Mouse (Mus musculus): Measurements from ENCODE around the gene Zscan26.
"Not testable (repeated sequence)": the region's sequence is repeated elsewhere in the genome, so short reads cannot be mapped to it uniquely, and the experiment has no call there.

The Zscan26 gene

GRCm38 (mm10) chr13:21453449-21453848, at the start of gene Zscan26:
Gene Zscan26 (minus strand): TSS chr13:21453730.
- DNase-seq (ENCODE audit: low spot score in 2 of 2): peak; percentile 10 to 59

- DNase-seq (ENCODE audit: low spot score in 2 of 2): no peak
Measured at GRCm38 (mm10) chr13:21502296-21502695, 48.8 kb upstream of the Zscan26 start.

GRCm38 (mm10) chr13:21501182-21501581, 47.7 kb upstream of the Zscan26 start, which contains the start of gene Gm11273:
Gene Gm11273 (minus strand): TSS chr13:21501418.
- DNase-seq (ENCODE audit: low spot score in 2 of 2): not testable (repeated sequence)

GRCm38 (mm10) chr13:21495080-21495479, 41.5 kb upstream of the Zscan26 start, which contains the start of gene AK157302:
Gene AK157302 (plus strand): TSS chr13:21495223.
- no peak for DNase-seq (ENCODE audit: low spot score in 2 of 2)

- DNase-seq (ENCODE audit: low spot score in 2 of 2): no peak
Measured at GRCm38 (mm10) chr13:21492847-21493246, 39.3 kb upstream of the Zscan26 start.

- no peak for DNase-seq (ENCODE audit: low spot score in 2 of 2)
Measured at GRCm38 (mm10) chr13:21486881-21487280, 33.4 kb upstream of the Zscan26 start.

- DNase-seq (ENCODE audit: low spot score in 2 of 2): not testable (repeated sequence)
Measured at GRCm38 (mm10) chr13:21478759-21479670, 25.5 kb upstream of the Zscan26 start, which contains the start of the genes Zkscan4 and Gm10065. Gene Zkscan4 (plus strand): TSS chr13:21478907. Gene Gm10065 (minus strand): TSS chr13:21479441.

GRCm38 (mm10) chr13:21472427-21472826, 18.9 kb upstream of the Zscan26 start:
- DNase-seq (ENCODE audit: low spot score in 2 of 2): no peak

- no peak for DNase-seq (ENCODE audit: low spot score in 2 of 2)
Measured at GRCm38 (mm10) chr13:21469097-21469496, 15.6 kb upstream of the Zscan26 start.

GRCm38 (mm10) chr13:21468061-21469019, 14.8 kb upstream of the Zscan26 start, which contains the start of gene Nkapl:
Gene Nkapl (minus strand): TSS chr13:21468509.
- peak in 1 of 2 experiments; percentile 10 for DNase-seq (ENCODE audit: low spot score in 2 of 2)

- no peak for DNase-seq (ENCODE audit: low spot score in 2 of 2)
Measured at GRCm38 (mm10) chr13:21467336-21467735, 13.8 kb upstream of the Zscan26 start.

- DNase-seq (ENCODE audit: low spot score in 2 of 2): not testable (repeated sequence)
Measured at GRCm38 (mm10) chr13:21462516-21462915, 9.0 kb upstream of the Zscan26 start.

GRCm38 (mm10) chr13:21456347-21456746, 2.8 kb upstream of the Zscan26 start:
- DNase-seq (ENCODE audit: low spot score in 2 of 2): no peak

- DNase-seq (ENCODE audit: low spot score in 2 of 2): no peak
Measured at GRCm38 (mm10) chr13:21454133-21454532, 603 bp upstream of the Zscan26 start.

- no peak for DNase-seq (ENCODE audit: low spot score in 2 of 2)
Measured at GRCm38 (mm10) chr13:21453042-21453441, 488 bp downstream of the Zscan26 start.

GRCm38 (mm10) chr13:21447856-21448614, 5.5 kb downstream of the Zscan26 start:
- no peak for DNase-seq (ENCODE audit: low spot score in 2 of 2)

- no peak for DNase-seq (ENCODE audit: low spot score in 2 of 2)
Measured at GRCm38 (mm10) chr13:21446796-21447195, 6.7 kb downstream of the Zscan26 start.

- DNase-seq (ENCODE audit: low spot score in 2 of 2): no peak
Measured at GRCm38 (mm10) chr13:21441207-21441572, 12.3 kb downstream of the Zscan26 start.

GRCm38 (mm10) chr13:21440503-21441206, 12.9 kb downstream of the Zscan26 start, which contains the start of gene Pgbd1:
Gene Pgbd1 (minus strand): TSS chr13:21441058.
- DNase-seq (ENCODE audit: low spot score in 2 of 2): peak; percentile 44 to 56

GRCm38 (mm10) chr13:21435476-21435875, 18.1 kb downstream of the Zscan26 start:
- DNase-seq (ENCODE audit: low spot score in 2 of 2): no peak

All from thymus, postnatal 10 days (tissue).